Mouse (Mus musculus) hindbrain, embryonic 10.5 days (tissue): ENCODE measurements around the gene Ccdc146. TPM values are rescaled to one million over a fixed set of nuclear protein-coding genes. Genes with fewer than 3 reads are reported as not detected.

Experiments
- DNase-seq: peaks from one replicate; pipeline ENCODE4 v3.0.0-alpha.2; 2017; ENCODE audit warnings: low spot score
- H3K27ac ChIP-seq: fragments of 300-500 bp; sonication (generic); 2 replicates; pipeline ENCODE4 v1.5.1; 2016; ENCODE audit warnings: mild to moderate bottlenecking, moderate library complexity
- H3K27me3 ChIP-seq: fragments of 300-500 bp; sonication (generic); 2 replicates; pipeline ENCODE4 v1.6.1; 2016; ENCODE audit warnings: mild to moderate bottlenecking; ENCODE audit not compliant: poor library complexity, insufficient read depth, severe bottlenecking
- H3K36me3 ChIP-seq: fragments of 300-500 bp; sonication (generic); 2 replicates; pipeline ENCODE4 v1.6.1; 2016; ENCODE audit warnings: mild to moderate bottlenecking, moderate library complexity
- H3K4me1 ChIP-seq: fragments of 300-500 bp; sonication (generic); replicated peaks from 2 replicates; pipeline ENCODE4 v1.6.1; 2016; ENCODE audit warnings: mild to moderate bottlenecking
- H3K4me3 ChIP-seq: fragments of 300-500 bp; sonication (generic); 2 replicates; pipeline ENCODE4 v1.5.1; 2016; ENCODE audit warnings: mild to moderate bottlenecking, moderate library complexity
- H3K9me3 ChIP-seq: fragments of 300-500 bp; sonication (generic); 2 replicates; pipeline ENCODE4 v1.6.1; 2016; ENCODE audit warnings: mild to moderate bottlenecking, moderate library complexity
- WGBS: fragments of 180-500 bp; shearing (Covaris S2); methylation state at CpG from one replicate; pipeline ENCODE4 v1.1.7; 2016; 5-methylcytosine and 5-hydroxymethylcytosine counted together
- polyA plus RNA-seq: library from polyadenylated mRNA; unstranded; fragments of >200 nt; fragmentation: Nextera tagmentation; extraction: Ambion mirVana; gene quantifications from 2 replicates; pipeline ENCODE4 v1.2.1, GENCODE M21; 2016

Gene Ccdc146
- polyA plus RNA-seq, 1 experiment from 2014 or later: 1.3 TPM

GRCm38 (mm10) chr5:21244575-21244974 is 179.9 kb downstream of the Ccdc146 start:
- H3K9me3 ChIP-seq: 0 out of 2 replicates have a peak, but pooled peaks cover 6% of the 10 kb centered on the region
- no peak overlapping the region for H3K4me3 ChIP-seq
- no peak for DNase-seq
- no peak overlapping the region for H3K27ac ChIP-seq
- H3K36me3 ChIP-seq: no peaks in the 10 kb centered on the region
- no peaks in the 10 kb centered on the region for H3K4me1 ChIP-seq
- H3K27me3 ChIP-seq: no peaks in the 10 kb centered on the region
- 93% methylated on average over 1 of the region's 1 CpGs for WGBS

Other genes starting within 250 kb of the Ccdc146 start
- gene Gsap, start 238.4 kb downstream of the Ccdc146 start, polyA plus RNA-seq: 1.8 and 2.0 TPM in 2 replicates
- gene Fgl2, start 52.0 kb downstream of the Ccdc146 start, polyA plus RNA-seq: 2.2 and 2.3 TPM in 2 replicates
- gene Fam185a, start 281 bp upstream of the Ccdc146 start, polyA plus RNA-seq: 4.6 TPM in 2 replicates
- gene Lrrc17, start 118.9 kb upstream of the Ccdc146 start, polyA plus RNA-seq: 6.1 and 12.8 TPM in 2 replicates
- 0.20 and 0.41 TPM in 2 replicates for gene Fbxl13, start 221.0 kb upstream of the Ccdc146 start, polyA plus RNA-seq
- 62.9 and 66.8 TPM in 2 replicates for gene Armc10, start 221.1 kb upstream of the Ccdc146 start, polyA plus RNA-seq